Mouse (Mus musculus) inflammation-experienced regulatory T-cells (primary cell): Measurements from ENCODE around the gene Xpot. TPM values are rescaled to one million over a fixed set of nuclear protein-coding genes. Genes with fewer than 3 reads are reported as not detected.

Experiments
- polyA plus RNA-seq, 2 experiments: library from polyadenylated mRNA; unstranded; fragments of 100-300 nt; shearing (Covaris generic); gene quantifications; one replicate each; pipeline ENCODE4 v1.2.1; 2017

The Xpot gene
- 10 to 100 TPM; 36.0 to 56.6 TPM for polyA plus RNA-seq

DNA sequence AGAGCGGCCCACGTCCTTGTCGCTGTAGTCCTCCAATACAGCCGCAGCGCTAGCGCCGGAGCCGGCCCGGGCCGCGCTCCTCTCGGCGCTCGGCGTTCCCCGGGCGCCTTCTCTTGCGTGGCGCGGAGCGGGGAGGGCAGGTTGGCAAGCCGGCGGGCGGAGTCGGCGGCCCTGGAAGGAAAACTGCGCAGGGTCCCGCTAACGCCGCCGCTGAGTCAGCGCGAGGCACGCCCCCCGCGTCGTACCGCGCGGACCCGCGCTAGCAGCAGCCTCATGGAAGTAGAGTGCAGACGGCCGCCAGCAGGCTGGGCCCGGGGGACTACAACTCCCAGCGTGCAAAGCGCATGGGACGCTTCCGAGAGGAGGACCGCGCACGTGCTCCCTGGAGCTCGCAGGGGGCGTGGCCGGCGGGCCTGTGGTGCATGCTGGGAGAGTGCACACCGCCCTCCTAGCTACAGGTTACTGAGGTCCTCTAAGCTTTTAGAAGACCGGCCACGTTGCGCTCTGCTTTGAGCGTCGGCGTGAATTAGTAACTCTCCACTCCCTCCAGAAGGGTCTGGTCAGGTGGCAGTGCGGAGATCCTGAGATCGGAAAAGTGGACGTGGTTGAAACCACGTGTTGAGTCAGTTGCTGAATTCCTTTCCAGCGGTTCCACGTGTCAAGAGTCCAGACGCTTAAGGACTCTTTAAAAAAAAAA lies at the start of gene Xpot:
Xpot (minus strand) TSS at position 147 of the 697 bp plus-strand sequence.

DNA sequence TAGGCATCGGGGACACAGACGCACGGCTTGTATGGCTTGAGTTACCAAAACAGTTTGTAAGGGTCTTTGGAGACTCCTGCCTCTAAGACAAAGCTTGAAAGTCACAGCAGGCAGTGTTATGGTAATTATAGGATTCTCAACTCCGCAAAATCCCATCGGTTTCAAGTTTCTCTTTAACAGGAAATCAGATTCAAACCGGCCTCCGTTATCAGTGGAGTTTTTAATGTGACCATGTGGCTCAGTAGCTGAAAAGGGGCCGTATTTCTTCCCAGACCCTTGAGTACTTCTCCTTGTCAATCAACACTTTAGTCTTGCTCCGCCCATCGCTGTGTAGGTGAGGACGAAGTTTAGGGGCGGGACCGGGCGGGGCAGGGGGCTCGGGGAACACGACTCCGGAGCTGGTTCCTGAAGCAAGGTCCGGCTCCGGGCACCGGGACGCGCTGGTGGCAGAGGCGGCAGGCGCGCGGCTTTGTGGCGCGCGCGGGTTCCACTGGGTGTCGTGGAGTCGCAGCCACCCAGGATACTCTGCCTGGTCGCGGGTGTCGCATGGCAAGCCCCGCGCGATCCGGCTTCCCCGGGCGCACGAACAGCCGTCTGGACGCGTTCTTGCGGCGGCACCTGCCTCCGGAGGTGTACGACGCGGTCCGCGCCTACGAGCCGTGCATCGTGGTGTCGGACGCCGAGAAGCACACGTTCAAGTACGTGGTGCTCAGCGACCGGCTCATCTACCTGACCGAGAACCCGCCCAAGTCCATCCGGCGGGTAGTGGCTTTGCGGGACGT lies 15.3 kb upstream of the Xpot start, which contains the start of gene D930020B18Rik:
D930020B18Rik (plus strand) TSS at position 317 of the 782 bp plus-strand sequence.

DNA sequence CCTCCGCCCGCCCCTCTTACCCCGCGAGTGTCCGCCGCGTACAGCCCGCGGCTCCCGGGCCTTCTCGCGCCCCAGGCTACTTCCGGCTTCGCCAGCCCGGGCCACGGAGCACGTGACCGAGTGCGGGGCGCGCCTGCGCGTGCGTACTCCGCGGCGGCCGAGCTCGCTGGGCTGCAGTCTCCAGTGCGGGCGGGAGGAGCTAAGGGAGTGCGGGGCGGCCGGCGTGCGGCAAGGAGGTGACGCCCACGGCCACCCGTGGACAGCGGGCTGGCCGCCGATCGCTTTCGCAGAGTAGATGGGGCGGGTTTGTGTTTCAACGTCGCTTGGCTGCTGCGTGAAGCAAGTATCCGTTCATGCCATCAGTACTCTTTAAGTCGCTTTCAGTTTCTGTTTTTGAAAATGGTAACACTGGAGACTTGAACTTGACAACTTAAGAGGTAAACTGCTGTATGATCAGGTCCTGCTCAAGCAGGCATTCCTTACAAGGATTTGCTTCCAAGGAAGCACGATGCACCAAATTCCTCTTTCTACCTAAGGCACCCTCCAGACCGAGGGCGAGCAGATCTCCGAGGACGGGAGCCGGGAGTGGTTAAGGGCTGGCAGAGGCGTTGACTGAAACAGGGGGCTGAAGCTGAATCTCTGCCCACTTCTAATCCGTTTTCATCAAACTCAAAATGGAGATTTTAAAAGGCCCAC lies 39.3 kb downstream of the Xpot start, which contains the start of gene Tbk1:
Tbk1 (minus strand) TSS at position 113 of the 696 bp plus-strand sequence.

Other genes starting within 250 kb of the Xpot start
- gene Rassf3, start 150.0 kb downstream of the Xpot start, polyA plus RNA-seq = 10 to 100 TPM; 20.1 to 27.0 TPM
- gene Tbk1, start 39.5 kb downstream of the Xpot start, polyA plus RNA-seq = 10 to 100 TPM; 82.1 to 92.8 TPM
- gene D930020B18Rik, start 15.3 kb upstream of the Xpot start, polyA plus RNA-seq = under 1 TPM; 0.23 to 0.31 TPM
- 1 to 10 TPM; 1.5 to 3.3 TPM for gene BC048403, start 113.6 kb upstream of the Xpot start, polyA plus RNA-seq